Mouse (Mus musculus) embryonic stem cell, embryonic (primary cell): ENCODE results near the gene Soga1.

Experiments used
- CTCF ChIA-PET, 4 experiments: fragments of 300-600 bp in 2 of 4; fragments of 350-600 bp in 2 of 4; sonication (Branson Sonifier 250); formaldehyde crosslinking; loops; one replicate each; lab custom pipeline; 2022; ENCODE audit warnings: inconsistent platforms in 2 of 4; lab: Charles Lee
- POLR2A ChIA-PET, 4 experiments: fragments of 300-600 bp in 2 of 4; fragments of 350-600 bp in 2 of 4; sonication (Branson Sonifier 250); formaldehyde crosslinking; loops; one replicate each; lab custom pipeline; 2022; ENCODE audit warnings: antibody characterized with exemption in 4 of 4, inconsistent platforms in 1 of 4; lab: Charles Lee

Soga1 gene

DNA sequence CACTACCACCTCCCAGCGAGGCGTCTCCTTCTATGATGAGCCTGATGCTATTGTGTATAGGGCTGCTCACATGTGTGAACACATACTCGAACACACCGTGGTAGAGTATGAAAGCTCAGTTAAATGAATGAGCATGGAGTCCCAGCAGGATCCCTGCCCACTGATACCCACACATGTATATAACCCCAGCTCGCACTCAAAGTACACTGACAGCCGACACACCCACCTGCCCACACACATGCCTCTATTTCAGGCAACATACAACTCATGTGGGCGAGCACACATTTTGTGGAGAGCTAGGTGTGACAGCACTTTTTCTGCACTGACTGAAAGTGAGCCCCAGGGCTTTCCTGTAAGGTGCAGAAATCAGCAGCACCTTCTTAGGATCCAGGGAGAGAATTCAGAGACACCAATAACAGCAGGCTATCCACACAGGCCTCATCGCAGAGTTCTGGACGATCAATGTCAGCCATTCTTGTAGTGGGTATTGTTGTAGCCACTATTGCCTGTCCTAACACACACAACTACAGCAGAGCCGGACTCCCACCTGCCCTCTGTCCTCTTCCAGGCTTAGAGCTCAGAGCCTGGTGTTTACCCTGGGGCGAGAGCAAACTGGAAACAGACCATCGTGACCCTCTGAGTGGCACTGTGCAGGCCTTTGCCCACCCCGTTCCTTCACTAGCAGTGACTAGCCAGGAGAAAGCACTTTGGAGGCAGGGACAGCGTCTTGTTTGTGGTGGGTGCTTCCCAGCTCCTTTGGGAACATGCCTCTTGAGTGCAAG lies 8.7 kb upstream of the Soga1 start:
- POLR2A ChIA-PET: interaction anchor here (0.6 to 1.0 kb wide), 5 partner anchors 10 to 1252 kb away, joined by 3 read pairs; partner anchors contain the start of gene Dsn1 (in 1 of the 4)
- CTCF ChIA-PET: no interaction called here

DNA sequence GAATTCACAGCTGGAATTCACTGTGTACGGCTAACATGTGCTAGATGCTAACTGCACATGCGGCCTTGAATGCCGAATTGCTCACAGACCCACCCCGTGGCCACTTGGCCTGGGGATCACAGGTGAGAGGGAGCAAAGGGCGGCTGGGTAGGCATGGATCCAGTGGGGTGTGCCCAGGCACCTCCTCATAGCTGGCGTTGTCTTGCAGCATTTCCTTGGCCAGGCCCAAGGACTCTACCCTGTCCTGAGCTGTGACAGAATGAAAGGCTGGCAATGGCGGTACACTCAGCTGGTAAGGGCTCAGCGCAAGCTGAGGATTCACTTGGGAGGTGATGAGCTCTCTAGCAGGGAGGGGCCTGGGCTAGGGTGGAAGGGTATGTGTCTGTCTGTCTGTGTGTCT lies 7.7 kb upstream of the Soga1 start, which contains the start of gene Tldc2:
Gene Tldc2 (plus strand): TSS at position 260 of the 400 bp plus-strand sequence.
- ChIA-PET POLR2A (interaction anchor here in 2 of 4 experiments (0.6 to 1.0 kb wide), 3 partner anchors 11 to 1251 kb away, joined by 3 read pairs; no protein-coding TSS in a partner anchor), CTCF (no interaction called here)

DNA sequence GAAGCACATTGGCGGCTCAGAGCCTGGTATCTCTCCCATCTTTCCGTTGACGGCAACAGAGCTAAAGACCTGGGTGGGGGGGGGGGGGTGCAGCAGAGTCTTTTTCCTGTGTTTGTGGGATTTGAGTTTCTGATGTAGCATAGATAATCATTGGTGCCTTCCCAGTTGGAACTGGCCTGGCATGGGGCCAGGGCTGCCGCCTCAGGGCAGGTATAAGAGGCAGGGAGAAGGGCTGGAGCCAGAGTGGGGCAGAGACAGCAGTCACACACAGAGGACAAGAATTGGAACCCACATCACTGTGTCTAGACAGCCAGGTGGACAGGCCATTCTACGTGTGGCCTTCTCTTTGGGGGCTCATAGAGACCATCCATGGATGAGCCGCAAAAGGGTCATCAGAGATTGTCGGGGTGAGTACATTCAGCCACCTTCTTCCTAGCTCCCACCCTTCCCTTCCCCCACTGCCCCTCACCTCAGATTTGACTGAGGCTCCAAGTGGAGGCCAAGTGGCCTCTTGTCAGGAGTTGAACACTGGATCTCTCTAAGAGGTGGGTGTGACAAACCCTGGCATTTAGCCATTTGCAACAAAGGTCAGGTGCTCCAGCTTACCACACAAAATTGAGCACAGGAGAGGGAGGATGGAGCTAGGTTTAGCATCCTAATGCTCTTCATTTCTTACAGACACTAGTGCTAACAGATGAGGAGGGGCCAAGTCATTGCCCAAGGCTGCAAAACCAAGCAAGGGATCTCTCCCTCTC lies 6.0 kb upstream of the Soga1 start:
- ChIA-PET POLR2A (interaction anchor here in 3 of 4 experiments (0.6 to 1.4 kb wide), 5 partner anchors 15 to 1421 kb away, joined by 3 to 4 read pairs (median 3); no protein-coding TSS in a partner anchor), CTCF (interaction anchor here in 1 of 4 experiments (0.7 kb wide), 1 partner anchor 454 kb away, joined by 3 read pairs; no protein-coding TSS in a partner anchor)

DNA sequence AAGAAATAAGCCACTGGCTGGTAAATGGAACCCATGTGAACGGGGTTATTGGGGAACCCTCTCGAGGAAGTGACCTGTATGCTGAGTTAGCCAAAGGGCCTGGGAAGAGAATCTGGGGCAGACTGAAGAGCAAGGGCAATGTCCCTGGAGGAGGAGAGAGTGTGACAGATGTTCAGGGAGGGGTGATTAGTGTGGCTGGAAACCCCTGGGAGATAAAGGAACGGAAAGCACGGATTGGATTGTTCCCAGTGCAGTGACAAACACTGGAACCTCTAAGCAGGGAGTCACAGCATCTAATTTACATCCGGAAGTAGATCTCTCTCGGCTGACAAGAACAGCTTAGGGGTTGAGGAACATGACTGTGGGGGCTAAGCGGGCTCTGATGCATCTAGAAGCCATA lies 2.9 kb upstream of the Soga1 start:
- CTCF ChIA-PET: interaction anchor here in 2 of 4 experiments (0.6 to 0.8 kb wide), 2 partner anchors 22 to 178 kb away, joined by 3 to 6 read pairs; no protein-coding TSS in a partner anchor

DNA sequence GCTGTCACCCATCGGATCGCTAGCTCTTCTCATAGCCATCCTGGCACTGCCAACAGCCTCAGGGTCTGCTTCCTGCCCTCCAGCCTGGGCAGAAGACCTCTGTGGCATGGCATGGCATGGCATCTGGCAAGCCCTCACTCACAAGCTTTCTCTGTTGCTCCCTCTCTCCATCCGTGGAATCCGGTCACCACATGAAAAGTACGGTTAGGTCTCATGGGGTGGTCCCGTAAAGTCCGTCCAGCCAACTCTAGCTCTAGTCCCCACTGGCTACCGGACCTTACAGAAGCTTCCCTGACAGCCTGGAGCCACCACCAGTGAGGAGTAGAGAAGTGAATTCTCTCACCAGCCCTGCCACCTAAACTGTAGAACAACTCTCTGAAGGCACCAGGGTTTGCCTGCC lies 2.3 kb upstream of the Soga1 start:
- CTCF ChIA-PET: interaction anchor here in 1 of 4 experiments (0.8 kb wide), 1 partner anchor 1288 kb away, joined by 4 read pairs; no protein-coding TSS in a partner anchor
- POLR2A ChIA-PET: interaction anchor here in 1 of 4 experiments (0.5 to 1.4 kb wide), 5 partner anchors 11 to 122 kb away, joined by 3 to 4 read pairs (median 3); no protein-coding TSS in a partner anchor

More for the DNA sequence above, 2.9 kb upstream of the Soga1 start:
- POLR2A ChIA-PET: interaction anchor here in 3 of 4 experiments (0.6 to 1.4 kb wide), 5 partner anchors 20 to 1724 kb away, joined by 3 to 4 read pairs (median 3); no protein-coding TSS in a partner anchor

DNA sequence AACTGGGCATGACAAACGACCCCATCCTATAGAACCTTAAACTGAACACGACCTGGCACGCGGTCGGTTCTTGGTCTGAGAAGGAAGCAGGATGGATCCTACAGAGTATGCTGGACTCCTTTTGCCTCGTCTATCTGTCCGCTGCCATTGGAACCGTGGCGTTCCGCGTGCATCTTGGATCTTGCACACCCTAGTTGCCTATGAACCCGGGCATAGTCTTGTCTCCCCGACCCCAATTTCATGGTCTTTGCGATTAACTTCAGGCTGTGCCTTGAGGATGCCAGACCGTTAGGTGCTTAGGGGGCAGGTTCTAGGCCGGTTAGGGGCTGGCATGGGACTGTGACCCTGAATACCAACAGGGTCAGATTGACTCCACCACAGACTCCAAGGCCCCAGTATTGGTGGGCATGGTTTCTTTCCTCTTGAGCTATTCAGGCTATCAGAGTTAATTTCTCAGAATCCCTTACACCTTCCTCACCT lies 687 bp upstream of the Soga1 start:
- ChIA-PET POLR2A (interaction anchor here in 1 of 4 experiments (0.9 to 2.4 kb wide), 3 partner anchors 21 to 242 kb away, joined by 3 to 8 read pairs (median 3); no protein-coding TSS in a partner anchor), CTCF (interaction anchor here in 1 of 4 experiments (0.6 to 1.1 kb wide), 3 partner anchors 13 to 265 kb away, joined by 3 to 5 read pairs (median 3); no protein-coding TSS in a partner anchor)

DNA sequence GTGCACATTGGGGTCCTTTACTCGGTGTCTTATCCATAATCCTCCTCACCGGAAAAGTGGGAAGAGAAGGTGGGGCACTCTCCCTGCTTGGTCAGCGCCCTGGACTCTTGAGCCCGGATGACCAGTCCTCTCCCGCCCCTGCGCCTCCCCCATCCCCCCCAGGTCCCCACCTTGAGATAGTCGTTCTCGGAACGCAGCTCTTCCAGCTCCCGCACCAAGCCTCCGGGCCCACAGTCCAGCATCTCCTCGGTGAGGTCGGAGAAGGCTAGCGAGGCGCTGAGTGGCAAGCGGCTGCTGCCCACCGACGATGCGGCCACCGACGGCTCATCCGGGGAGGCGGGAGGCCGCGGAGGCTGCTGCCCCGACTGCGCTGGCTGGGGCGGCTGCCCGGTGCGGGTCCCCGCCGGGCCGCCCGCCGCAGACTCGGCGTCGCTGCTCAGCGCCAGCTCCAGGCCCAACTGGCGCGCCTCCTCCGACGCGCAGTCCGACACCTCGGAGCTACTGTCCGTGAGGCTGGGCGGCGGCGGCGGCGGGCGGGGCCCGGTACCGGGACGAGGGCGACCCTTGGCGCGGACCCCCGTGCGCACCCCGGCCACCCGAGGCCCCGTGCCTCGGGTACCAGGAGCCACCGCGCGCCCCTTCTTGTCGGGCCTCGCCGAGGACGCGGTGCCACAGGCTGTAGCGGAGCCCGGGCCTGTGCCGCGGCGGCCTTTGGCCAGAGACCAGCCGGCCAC lies 828 bp downstream of the Soga1 start:
- ChIA-PET CTCF (interaction anchor here in 2 of 4 experiments (0.6 to 1.2 kb wide), 4 partner anchors 20 to 534 kb away, joined by 3 to 4 read pairs (median 3); no protein-coding TSS in a partner anchor), POLR2A (interaction anchor here in 3 of 4 experiments (0.5 to 2.4 kb wide), 9 partner anchors 14 to 397 kb away, joined by 3 to 8 read pairs (median 4); partner anchors contain the start of genes Rab5if (in 1 of the 3) and Rbl1 (in 1 of the 3))

GRCm38 (mm10) chr2:157077641-157078058 lies 1.4 kb downstream of the Soga1 start:
- ChIA-PET CTCF (interaction anchor here in 2 of 4 experiments (0.6 to 1.2 kb wide), 2 partner anchors 23 to 37 kb away, joined by 3 read pairs; no protein-coding TSS in a partner anchor), POLR2A (interaction anchor here in 3 of 4 experiments (0.6 to 2.4 kb wide), 7 partner anchors 15 to 279 kb away, joined by 3 to 8 read pairs (median 4); partner anchors contain the start of gene Rbl1 (in 1 of the 3))

DNA sequence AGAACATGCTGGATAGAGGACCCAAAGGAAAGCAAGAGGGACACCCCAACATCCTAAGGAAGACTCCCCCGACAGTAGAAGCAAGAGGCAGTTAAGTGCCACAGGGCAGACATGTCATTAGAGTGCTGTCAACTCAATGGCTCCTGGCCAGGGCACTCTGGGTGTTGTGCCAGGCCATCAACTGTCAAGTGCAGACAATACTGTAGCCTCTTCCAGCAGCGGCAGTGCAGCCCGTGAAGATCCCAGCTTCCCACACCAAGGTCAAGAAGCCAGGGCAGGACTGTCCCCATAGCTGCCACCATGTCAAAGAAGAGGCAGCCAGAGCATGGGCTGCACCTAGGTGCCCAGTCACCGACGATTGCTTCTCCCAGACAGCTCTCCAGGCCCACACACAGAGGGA lies 1.9 kb downstream of the Soga1 start:
- CTCF ChIA-PET: no interaction called here
- POLR2A ChIA-PET: interaction anchor here in 2 of 4 experiments (0.6 to 1.2 kb wide), 3 partner anchors 17 to 279 kb away, joined by 3 to 4 read pairs (median 3); no protein-coding TSS in a partner anchor

GRCm38 (mm10) chr2:157076585-157076984 lies 2.5 kb downstream of the Soga1 start:
- POLR2A ChIA-PET: interaction anchor here in 2 of 4 experiments (0.6 to 1.5 kb wide), 6 partner anchors 10 to 68 kb away, joined by 3 to 5 read pairs (median 4); partner anchors contain the start of gene Tldc2 (in 1 of the 2)
- CTCF ChIA-PET: interaction anchor here in 2 of 4 experiments (0.6 to 0.7 kb wide), 2 partner anchors 295 to 745 kb away, joined by 3 read pairs; no protein-coding TSS in a partner anchor

DNA sequence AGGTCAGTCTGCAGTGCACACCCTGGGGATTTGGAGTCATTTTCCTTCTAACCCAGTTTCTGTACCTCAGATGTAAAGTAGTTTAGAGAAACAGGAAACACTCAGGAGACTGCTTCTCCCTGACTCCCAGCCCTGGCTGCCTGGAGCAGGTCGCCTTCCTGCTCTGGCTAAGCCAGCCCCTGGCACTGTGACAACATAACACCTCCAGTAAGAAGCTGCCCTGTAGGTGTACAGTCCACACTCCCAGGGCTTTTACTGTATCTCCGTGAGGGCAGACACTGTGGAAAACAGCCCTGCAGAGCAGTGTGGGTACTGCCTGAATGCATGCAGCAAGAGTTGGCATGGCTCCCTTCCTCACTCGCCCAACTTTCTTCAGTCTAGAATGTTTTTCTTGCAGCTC lies 3.4 kb downstream of the Soga1 start:
- POLR2A ChIA-PET: interaction anchor here in 1 of 4 experiments (1.5 kb wide), 3 partner anchors 11 to 19 kb away, joined by 3 to 5 read pairs (median 4); partner anchors contain the start of gene Tldc2

GRCm38 (mm10) chr2:157075226-157075625 lies 3.8 kb downstream of the Soga1 start:
- CTCF ChIA-PET: no interaction called here
- POLR2A ChIA-PET: interaction anchor here in 2 of 4 experiments (0.9 to 1.5 kb wide), 4 partner anchors 11 to 18 kb away, joined by 3 to 5 read pairs (median 4); partner anchors contain the start of gene Tldc2 (in 1 of the 2)

More for the DNA sequence above, 3.4 kb downstream of the Soga1 start:
- CTCF ChIA-PET: no interaction called here

DNA sequence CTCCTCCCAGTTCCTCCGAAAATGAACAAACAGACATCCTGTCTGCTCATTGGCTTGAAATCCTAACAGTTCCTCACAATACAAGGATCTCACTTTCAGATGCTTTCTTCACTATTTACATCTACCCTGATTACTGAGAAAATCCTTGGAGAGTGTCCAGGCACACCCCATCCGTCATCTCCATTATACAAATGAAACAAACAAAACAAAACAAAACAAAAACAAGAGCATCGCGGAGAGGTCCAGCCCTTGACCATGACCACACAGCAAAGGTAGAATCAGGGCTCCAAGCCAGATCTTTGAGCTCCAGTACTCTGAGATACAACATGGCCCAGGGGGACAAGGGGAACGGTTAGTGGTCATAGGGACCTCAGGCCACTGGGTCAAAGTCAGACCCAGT lies 4.3 kb downstream of the Soga1 start:
- ChIA-PET POLR2A (interaction anchor here in 1 of 4 experiments (0.9 kb wide), 1 partner anchor 16 kb away, joined by 3 read pairs; no protein-coding TSS in a partner anchor), CTCF (interaction anchor here in 1 of 4 experiments (0.5 kb wide), 1 partner anchor 85 kb away, joined by 4 read pairs; no protein-coding TSS in a partner anchor)

DNA sequence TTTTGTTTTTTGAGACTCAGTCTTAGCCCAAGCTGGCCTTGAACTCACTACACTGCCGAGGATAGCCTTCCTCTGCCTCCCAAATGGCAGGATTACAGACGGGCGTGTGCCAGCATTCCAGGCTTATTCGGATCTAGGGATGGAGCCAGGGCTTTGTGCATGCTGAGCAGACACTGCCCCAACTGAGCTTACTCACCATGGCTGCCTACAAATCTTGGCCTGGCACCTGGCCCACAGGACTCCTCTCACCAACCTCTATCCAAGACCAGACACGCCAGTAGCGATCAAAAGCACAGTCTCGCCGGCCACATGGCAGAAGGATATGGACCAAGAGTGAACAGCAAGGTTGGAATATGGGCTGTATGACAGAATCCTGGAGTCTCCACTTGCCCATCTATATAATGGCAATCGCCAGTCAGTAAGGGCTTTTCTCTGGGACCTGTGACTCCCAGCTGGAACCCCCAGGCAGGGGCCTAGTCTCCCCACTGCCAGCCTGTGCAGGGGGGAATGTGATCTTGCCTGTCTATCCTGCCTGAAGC lies 4.8 kb downstream of the Soga1 start:
- ChIA-PET POLR2A (interaction anchor here (0.6 to 2.6 kb wide), 6 partner anchors 12 to 552 kb away, joined by 3 to 10 read pairs (median 4); no protein-coding TSS in a partner anchor), CTCF (interaction anchor here in 2 of 4 experiments (0.5 to 0.6 kb wide), 2 partner anchors 84 to 1164 kb away, joined by 3 to 4 read pairs; no protein-coding TSS in a partner anchor)

GRCm38 (mm10) chr2:157073378-157074052 lies 5.5 kb downstream of the Soga1 start:
- ChIA-PET CTCF (interaction anchor here in 1 of 4 experiments (0.6 to 1.3 kb wide), 2 partner anchors 29 to 1165 kb away, joined by 3 to 4 read pairs; no protein-coding TSS in a partner anchor), POLR2A (interaction anchor here (0.5 to 2.6 kb wide), 6 partner anchors 12 to 552 kb away, joined by 3 to 10 read pairs (median 4); no protein-coding TSS in a partner anchor)
